Mouse (Mus musculus): ENCODE measurements around the gene Thap3. TPM values are rescaled to one million over a fixed set of nuclear protein-coding genes. Genes with fewer than 3 reads are reported as not detected.
A peak's percentile ranks its signal among the peaks of the same experiment; 100 is the strongest.

Gene Thap3
- polyA plus RNA-seq, 1 experiment from 2014 or later = 5.4 TPM

DNA sequence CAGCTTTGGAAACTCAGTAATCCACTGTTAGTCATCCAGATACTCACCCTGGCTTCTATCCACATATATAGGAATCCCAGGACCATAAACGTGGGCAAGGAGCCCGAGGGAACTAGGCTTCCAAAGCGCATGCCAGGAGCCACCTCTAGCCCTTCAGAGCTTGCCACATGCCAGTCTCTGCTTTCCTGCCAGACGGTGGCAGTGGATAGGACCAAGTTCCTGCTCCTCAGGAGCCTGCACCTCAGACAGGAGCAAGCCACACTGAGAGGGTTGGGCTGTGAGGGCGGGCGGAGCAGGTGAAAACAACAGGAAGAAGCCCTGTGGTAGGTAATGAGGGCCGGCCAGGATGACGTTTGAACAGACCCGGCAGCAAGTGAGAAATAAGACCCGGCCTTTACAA is 2.9 kb downstream of the Thap3 start:
- WGBS (ENCODE audit: missing documents) = 70% methylated on average over 10 of the region's 10 CpGs
- Histone ChIP-seq H3K36me3 (ENCODE audit: inconsistent target) (peaks cover 12% of the 10 kb centered on the region; the same call in 1 of the 2 replicates), H3K79me2 (ENCODE audit: inconsistent target) (peaks cover 9% of the 10 kb centered on the region; the same call in 1 of the 2 replicates), H3K27ac (no peak overlapping the region), H3K4me3 (ENCODE audit: inconsistent target) (no peak overlapping the region)

- H3K36me3 ChIP-seq (ENCODE audit: inconsistent target) = peaks cover 23% of the 10 kb centered on the region; the same call in 1 of the 2 replicates
- peaks cover 9% of the 10 kb centered on the region; the same call in 1 of the 2 replicates for H3K79me2 ChIP-seq (ENCODE audit: inconsistent target)
- H3K4me3 ChIP-seq (ENCODE audit: inconsistent target) = no peak overlapping the region
- 90% methylated on average over 6 of the region's 9 CpGs for WGBS (ENCODE audit: missing documents)
- H3K27ac ChIP-seq = no peak overlapping the region
Measured at GRCm38 (mm10) chr4:151983560-151983959, 5.2 kb downstream of the Thap3 start.

DNA sequence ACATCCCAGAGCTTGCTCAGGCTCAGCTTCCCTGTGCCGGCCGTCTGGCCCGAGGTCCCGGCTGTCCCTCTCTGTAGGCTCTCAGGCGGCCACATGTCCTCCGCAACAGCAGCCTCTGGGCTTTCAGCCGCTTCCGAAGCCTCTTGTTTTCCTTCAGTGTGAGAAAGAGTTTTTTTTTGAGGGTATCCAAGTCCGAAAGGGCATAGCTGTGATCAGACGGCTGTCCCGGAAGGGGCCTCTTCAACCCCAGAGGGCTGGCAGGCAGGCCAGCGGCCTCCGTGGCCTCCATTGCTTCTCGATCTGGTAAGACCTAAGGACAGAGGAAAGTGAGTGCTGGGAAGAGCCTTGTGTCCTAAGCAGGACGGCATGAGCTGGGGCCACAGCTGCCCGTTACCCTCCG is 5.8 kb downstream of the Thap3 start:
- peaks cover 23% of the 10 kb centered on the region; the same call in 1 of the 2 replicates for H3K36me3 ChIP-seq (ENCODE audit: inconsistent target)
- no peak overlapping the region for H3K27ac ChIP-seq
- H3K4me3 ChIP-seq (ENCODE audit: inconsistent target) = no peak overlapping the region
- H3K79me2 ChIP-seq (ENCODE audit: inconsistent target) = peaks cover 5% of the 10 kb centered on the region; the same call in 1 of the 2 replicates
- 87% methylated on average over 17 of the region's 17 CpGs for WGBS (ENCODE audit: missing documents)

- Histone ChIP-seq H3K27ac (no peak overlapping the region), H3K36me3 (ENCODE audit: inconsistent target) (peaks cover 29% of the 10 kb centered on the region; the same call in 1 of the 2 replicates), H3K79me2 (ENCODE audit: inconsistent target) (no peaks in the 10 kb centered on the region), H3K4me3 (ENCODE audit: inconsistent target) (no peak overlapping the region)
- 14% methylated on average over 5 of the region's 5 CpGs for WGBS (ENCODE audit: missing documents)
Measured at GRCm38 (mm10) chr4:151981363-151981762, 7.4 kb downstream of the Thap3 start.

DNA sequence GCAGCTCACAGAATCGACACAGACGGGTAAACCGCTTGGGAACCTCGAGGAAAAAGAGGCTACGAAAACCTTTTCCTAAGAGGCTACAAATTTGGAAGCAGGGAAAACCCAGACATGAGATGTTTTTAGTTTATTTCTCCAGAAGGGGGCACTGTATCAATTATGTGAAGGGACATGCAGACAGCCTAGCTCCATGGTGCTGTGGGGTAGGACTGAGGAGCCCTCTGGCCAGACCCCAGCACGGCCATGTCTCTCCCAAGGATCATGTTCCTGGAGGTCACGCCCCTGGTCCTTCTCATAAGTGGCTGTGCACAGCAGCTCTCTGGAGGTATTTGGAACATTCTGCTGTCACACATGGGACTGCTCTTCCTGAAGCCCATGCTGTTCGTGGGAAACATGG is 8.1 kb downstream of the Thap3 start:
- no peaks in the 10 kb centered on the region for H3K79me2 ChIP-seq (ENCODE audit: inconsistent target)
- no peak overlapping the region for H3K4me3 ChIP-seq (ENCODE audit: inconsistent target)
- WGBS (ENCODE audit: missing documents) = 82% methylated on average over 8 of the region's 8 CpGs
- H3K36me3 ChIP-seq (ENCODE audit: inconsistent target) = peaks cover 30% of the 10 kb centered on the region; the same call in 1 of the 2 replicates
- no peak overlapping the region for H3K27ac ChIP-seq

- Histone ChIP-seq H3K27ac (no peak overlapping the region), H3K79me2 (ENCODE audit: inconsistent target) (no peaks in the 10 kb centered on the region), H3K4me3 (ENCODE audit: inconsistent target) (no peak overlapping the region), H3K36me3 (ENCODE audit: inconsistent target) (peaks cover 47% of the 10 kb centered on the region; the same call in 1 of the 2 replicates)
- 40% methylated on average over 10 of the region's 10 CpGs for whole genome bisulfite sequencing (ENCODE audit: missing documents)
Measured at GRCm38 (mm10) chr4:151977748-151978147, 11.0 kb downstream of the Thap3 start.

- 97% methylated on average over 3 of the region's 3 CpGs for WGBS (ENCODE audit: missing documents)
- Histone ChIP-seq H3K36me3 (ENCODE audit: inconsistent target) (peaks cover 52% of the 10 kb centered on the region; the same call in 1 of the 2 replicates), H3K4me3 (ENCODE audit: inconsistent target) (no peak overlapping the region), H3K27ac (no peak overlapping the region), H3K79me2 (ENCODE audit: inconsistent target) (no peaks in the 10 kb centered on the region)
Measured at GRCm38 (mm10) chr4:151975441-151975840, 13.4 kb downstream of the Thap3 start.

DNA sequence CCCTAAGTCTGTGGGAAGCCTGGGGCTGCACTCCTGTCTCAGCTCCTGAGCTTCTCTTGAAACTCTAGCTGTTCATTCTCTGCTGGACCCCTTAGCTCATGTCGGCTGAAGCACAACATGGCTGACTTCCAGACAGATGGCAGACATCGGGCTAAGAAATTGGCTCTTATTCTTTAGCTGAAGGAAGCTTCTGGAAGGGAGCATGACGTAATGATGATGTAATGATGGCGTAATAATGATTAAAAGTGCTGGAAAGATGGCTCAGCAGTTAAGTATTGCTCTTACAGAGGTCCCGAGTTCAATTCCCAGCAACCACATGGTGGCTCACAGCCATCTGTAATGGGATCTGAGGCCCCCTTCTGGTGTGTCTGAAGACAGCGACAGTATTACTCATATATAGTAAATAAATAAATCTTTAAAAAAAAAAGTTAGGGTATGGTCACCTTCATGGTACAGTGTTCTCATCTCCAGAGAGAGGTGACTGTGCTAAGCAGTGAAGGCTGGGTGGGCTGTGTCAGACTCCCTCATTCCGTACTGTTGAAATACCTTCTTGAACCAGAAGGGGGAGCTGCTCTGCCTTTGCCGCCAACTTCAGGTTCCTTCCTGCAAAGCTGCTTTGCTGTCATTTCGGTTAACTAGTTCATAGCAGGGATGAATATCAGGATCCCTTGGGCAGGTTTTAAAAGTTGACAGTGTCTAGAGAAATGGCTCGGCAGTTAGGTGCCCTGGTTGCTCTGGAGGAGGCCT is 16.4 kb downstream of the Thap3 start:
- no peak overlapping the region for H3K4me3 ChIP-seq (ENCODE audit: inconsistent target)

GRCm38 (mm10) chr4:151968204-151968921 is 20.4 kb downstream of the Thap3 start:
- no peak overlapping the region for H3K27ac ChIP-seq
- 96% methylated on average over 26 of the region's 26 CpGs for WGBS (ENCODE audit: missing documents)
- H3K4me3 ChIP-seq (ENCODE audit: inconsistent target) = no peak overlapping the region
- H3K36me3 ChIP-seq (ENCODE audit: inconsistent target) = peaks cover 34% of the 10 kb centered on the region; the same call in 1 of the 2 replicates
- H3K79me2 ChIP-seq (ENCODE audit: inconsistent target) = no peaks in the 10 kb centered on the region

More for the DNA sequence above, 16.4 kb downstream of the Thap3 start:
- Histone ChIP-seq H3K36me3 (ENCODE audit: inconsistent target) (peaks cover 48% of the 10 kb centered on the region; the same call in 1 of the 2 replicates), H3K27ac (no peak overlapping the region), H3K79me2 (ENCODE audit: inconsistent target) (no peaks in the 10 kb centered on the region)
- 78% methylated on average over 10 of the region's 10 CpGs for WGBS (ENCODE audit: missing documents)

DNA sequence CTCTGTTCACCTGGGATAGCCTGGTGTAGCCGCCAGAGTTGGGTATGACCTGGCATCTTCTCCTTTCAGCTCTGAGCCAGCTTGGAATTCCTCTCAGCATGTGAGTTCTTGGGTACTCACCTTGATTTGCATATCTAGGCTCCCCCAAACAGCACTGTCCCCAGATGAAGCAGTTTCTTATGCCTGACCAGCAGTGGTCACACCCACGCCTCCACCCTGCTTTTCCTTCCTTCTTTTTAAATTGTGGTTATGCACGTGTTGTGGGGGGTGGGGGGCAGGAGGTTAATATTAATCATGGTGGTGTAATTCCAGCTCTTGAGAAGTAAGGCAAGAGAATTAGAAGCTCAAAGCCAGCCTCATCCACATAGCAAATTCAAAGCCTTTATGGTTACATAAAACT is 26.0 kb downstream of the Thap3 start:
- Histone ChIP-seq H3K36me3 (ENCODE audit: inconsistent target) (peaks cover 25% of the 10 kb centered on the region), H3K79me2 (ENCODE audit: inconsistent target) (no peaks in the 10 kb centered on the region), H3K27ac (0 out of 2 replicates have a peak overlapping the region, but pooled peaks have one; percentile 15), H3K4me3 (ENCODE audit: inconsistent target) (no peak overlapping the region)
- 23% methylated on average over 3 of the region's 3 CpGs for WGBS (ENCODE audit: missing documents)

DNA sequence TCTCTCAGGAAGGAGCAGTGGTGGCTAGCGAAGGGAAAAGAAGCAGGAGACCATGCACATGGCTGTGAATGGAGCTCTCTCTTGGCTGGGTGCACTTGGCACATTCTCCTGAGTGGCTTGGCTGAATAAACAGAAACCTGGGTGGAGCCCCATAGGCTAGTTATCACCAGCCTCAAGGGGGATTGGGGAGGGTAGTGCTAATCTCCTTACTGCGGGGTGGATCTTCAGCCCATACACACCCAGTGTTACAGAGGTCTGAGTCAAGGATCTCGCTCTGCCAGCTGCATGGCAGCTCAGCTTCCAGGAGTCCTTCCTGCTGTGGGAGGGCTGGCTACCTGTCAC is 28.3 kb downstream of the Thap3 start:
- H3K4me3 ChIP-seq (ENCODE audit: inconsistent target) = no peak overlapping the region
- H3K27ac ChIP-seq = no peak overlapping the region
- peaks cover 44% of the 10 kb centered on the region for H3K36me3 ChIP-seq (ENCODE audit: inconsistent target)
- no peaks in the 10 kb centered on the region for H3K79me2 ChIP-seq (ENCODE audit: inconsistent target)
- WGBS (ENCODE audit: missing documents) = 88% methylated on average over 3 of the region's 3 CpGs

- 88% methylated on average over 11 of the region's 11 CpGs for WGBS (ENCODE audit: missing documents)
- Histone ChIP-seq H3K36me3 (ENCODE audit: inconsistent target) (peaks cover 43% of the 10 kb centered on the region), H3K79me2 (ENCODE audit: inconsistent target) (no peaks in the 10 kb centered on the region), H3K27ac (no peak overlapping the region), H3K4me3 (ENCODE audit: inconsistent target) (no peak overlapping the region)
Measured at GRCm38 (mm10) chr4:151959849-151960512, 28.8 kb downstream of the Thap3 start.

DNA sequence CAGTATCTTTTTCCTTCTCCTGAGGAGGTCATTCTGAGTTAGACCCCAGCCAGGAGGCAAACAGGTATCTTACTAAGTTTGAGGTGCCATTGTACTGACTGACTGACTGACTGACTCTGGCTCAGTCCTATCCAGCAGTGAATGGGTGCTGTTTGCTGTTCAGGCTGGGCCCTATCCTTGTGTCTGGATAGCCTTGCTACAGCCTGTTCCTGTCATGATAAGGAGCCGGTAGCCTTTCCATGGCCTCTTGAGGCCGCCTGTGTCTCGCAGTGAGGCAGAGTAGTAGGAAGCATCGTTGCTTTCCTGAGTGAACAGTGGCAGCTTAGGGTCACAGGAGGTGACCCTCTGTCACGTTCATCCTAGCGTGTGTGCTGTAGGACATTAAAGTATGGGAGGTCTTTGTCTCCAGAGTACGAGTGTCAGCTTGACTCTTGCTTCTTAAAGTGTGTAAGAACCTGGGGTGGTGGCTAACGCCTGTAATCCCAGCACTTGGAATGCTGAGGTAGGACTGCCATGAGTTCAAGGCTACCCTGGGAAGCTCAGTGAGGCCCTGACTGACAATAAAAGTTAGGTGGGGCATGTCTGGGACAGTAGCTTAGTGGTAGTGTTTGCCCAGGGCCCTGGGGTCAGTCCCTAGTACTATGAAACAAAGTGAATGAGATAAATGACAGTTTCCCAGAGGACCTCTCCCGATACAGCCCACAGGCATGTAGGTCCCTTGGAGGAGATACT is 31.0 kb downstream of the Thap3 start:
- peaks cover 43% of the 10 kb centered on the region for H3K36me3 ChIP-seq (ENCODE audit: inconsistent target)
- WGBS (ENCODE audit: missing documents) = 95% methylated on average over 8 of the region's 9 CpGs
- no peaks in the 10 kb centered on the region for H3K79me2 ChIP-seq (ENCODE audit: inconsistent target)
- H3K27ac ChIP-seq = no peak overlapping the region
- no peak overlapping the region for H3K4me3 ChIP-seq (ENCODE audit: inconsistent target)

- Histone ChIP-seq H3K79me2 (ENCODE audit: inconsistent target) (no peaks in the 10 kb centered on the region), H3K36me3 (ENCODE audit: inconsistent target) (peaks cover 53% of the 10 kb centered on the region), H3K4me3 (ENCODE audit: inconsistent target) (no peak overlapping the region), H3K27ac (no peak overlapping the region)
- 100% methylated on average over 1 of the region's 1 CpGs for WGBS (ENCODE audit: missing documents)
Measured at GRCm38 (mm10) chr4:151955791-151956190, 33.0 kb downstream of the Thap3 start.

All from macrophage (primary cell).